Mouse (Mus musculus) liver, embryonic 15.5 days (tissue): ENCODE data around the gene Rras. TPM values are rescaled to one million over a fixed set of nuclear protein-coding genes. Genes with fewer than 3 reads are reported as not detected.

Source experiments
- ATAC-seq: fragments of 200-750 bp; cut with Nextera tagmentation; 2 replicates; pipeline ENCODE4 v1.8.0; 2017; ENCODE audit warnings: moderate number of reproducible peaks, mild to moderate bottlenecking, moderate library complexity; ENCODE audit not compliant: insufficient read depth
- H3K27ac ChIP-seq: fragments of 300-500 bp; sonication (generic); replicated peaks from 2 replicates; pipeline ENCODE4 v1.5.1; 2015; ENCODE audit warnings: mild to moderate bottlenecking, inconsistent platforms
- H3K27me3 ChIP-seq: fragments of 300-500 bp; sonication (generic); 2 replicates; pipeline ENCODE4 v1.6.1; 2015; ENCODE audit warnings: mild to moderate bottlenecking, inconsistent platforms
- H3K36me3 ChIP-seq: fragments of 300-500 bp; sonication (generic); replicated peaks from 2 replicates; pipeline ENCODE4 v1.6.1; 2015; ENCODE audit warnings: moderate library complexity, mild to moderate bottlenecking, inconsistent platforms
- H3K4me1 ChIP-seq: fragments of 300-500 bp; sonication (generic); replicated peaks from 2 replicates; pipeline ENCODE4 v1.6.1; 2015; ENCODE audit warnings: inconsistent platforms
- H3K4me2 ChIP-seq: fragments of 300-500 bp; sonication (generic); 2 replicates; pipeline ENCODE4 v1.6.1; 2015; ENCODE audit warnings: moderate library complexity, mild to moderate bottlenecking, inconsistent platforms
- H3K4me3 ChIP-seq: fragments of 300-500 bp; sonication (generic); replicated peaks from 2 replicates; pipeline ENCODE4 v1.5.1; 2015; ENCODE audit warnings: mild to moderate bottlenecking, inconsistent platforms
- H3K9ac ChIP-seq: fragments of 300-500 bp; sonication (generic); 2 replicates; pipeline ENCODE4 v1.6.1; 2015; ENCODE audit warnings: moderate library complexity, mild to moderate bottlenecking, inconsistent platforms
- H3K9me3 ChIP-seq: fragments of 300-500 bp; sonication (generic); replicated peaks from 2 replicates; pipeline ENCODE4 v1.6.1; 2016; ENCODE audit warnings: inconsistent platforms
- WGBS: fragments of 180-500 bp; shearing (Covaris S2); methylation state at CpG from one replicate; pipeline ENCODE4 v1.1.7; 2015; ENCODE audit warnings: mixed read lengths; ENCODE audit not compliant: insufficient replicate concordance; 5-methylcytosine and 5-hydroxymethylcytosine counted together
- microRNA-seq: library from miRNA; unstranded; fragments of <30 nt; microRNA quantifications from one replicate; pipeline ENCODE4, GENCODE M21; 2016
- polyA plus RNA-seq: library from polyadenylated mRNA; unstranded; fragments of >200 nt; fragmentation: Nextera tagmentation; extraction: Ambion mirVana; gene quantifications from 2 replicates; pipeline ENCODE4 v1.2.1, GENCODE M21; 2015

Gene Rras
- polyA plus RNA-seq, 1 experiment from 2014 or later: 20.8 TPM

- no peaks in the 10 kb centered on the region for H3K36me3 ChIP-seq
- no peak overlapping the region for H3K4me3 ChIP-seq
- H3K4me1 ChIP-seq: peaks cover 36% of the 10 kb centered on the region
- H3K4me2 ChIP-seq: no peak overlapping the region
- 15% methylated on average over 5 of the region's 5 CpGs for whole genome bisulfite sequencing
- no peak for ATAC-seq
- no peak overlapping the region for H3K27ac ChIP-seq
- no peaks in the 10 kb centered on the region for H3K27me3 ChIP-seq
- no peak overlapping the region for H3K9ac ChIP-seq
- H3K9me3 ChIP-seq: no peaks in the 10 kb centered on the region
Observed at GRCm38 (mm10) chr7:45068000-45068318, 50.2 kb downstream of the Rras start.

- Histone ChIP-seq H3K9me3 (no peaks in the 10 kb centered on the region), H3K27me3 (no peaks in the 10 kb centered on the region), H3K4me3 (no peak overlapping the region), H3K27ac (no peak overlapping the region), H3K9ac (no peak overlapping the region), H3K4me1 (peaks cover 30% of the 10 kb centered on the region; the same call in 1 of the 2 replicates), H3K36me3 (peaks cover 10% of the 10 kb centered on the region; the same call in 1 of the 2 replicates), H3K4me2 (no peak overlapping the region)
- WGBS: 45% methylated on average over 2 of the region's 2 CpGs
- ATAC-seq: no peak
Observed at GRCm38 (mm10) chr7:45069671-45070070, 51.9 kb downstream of the Rras start.

Small RNA genes within 50 kb of the gene (microRNA-seq; reads per million reads assigned to microRNA genes)
- gene Mir7054: not detected

Other genes with a start within 250 kb of the Rras start
- 48.8 and 51.2 TPM in 2 replicates for gene Nup62, start 201.9 kb upstream of the Rras start, polyA plus RNA-seq
- gene Il4i1, start 201.6 kb upstream of the Rras start, polyA plus RNA-seq: 0.35 and 0.46 TPM in 2 replicates
- 7.5 and 9.2 TPM in 2 replicates for gene Atf5, start 201.3 kb upstream of the Rras start, polyA plus RNA-seq
- 27.7 and 32.3 TPM in 2 replicates for gene Akt1s1, start 169.0 kb upstream of the Rras start, polyA plus RNA-seq
- gene Tbc1d17, start 168.9 kb upstream of the Rras start, polyA plus RNA-seq: 26.1 and 29.4 TPM in 2 replicates
- gene Pnkp, start 160.8 kb upstream of the Rras start, polyA plus RNA-seq: 23.8 and 28.9 TPM in 2 replicates
- 54.1 and 59.1 TPM in 2 replicates for gene Ptov1, start 148.2 kb upstream of the Rras start, polyA plus RNA-seq
- gene Med25, start 125.2 kb upstream of the Rras start, polyA plus RNA-seq: 46.8 and 56.2 TPM in 2 replicates
- gene Fuz, start 121.9 kb upstream of the Rras start, polyA plus RNA-seq: 6.7 and 6.9 TPM in 2 replicates
- 69.1 and 70.9 TPM in 2 replicates for gene Ap2a1, start 88.5 kb upstream of the Rras start, polyA plus RNA-seq
- gene Tsks, start 74.8 kb upstream of the Rras start, polyA plus RNA-seq: 0.08 TPM in 1 of 2 replicates, not detected in the other
- 1.5 and 1.6 TPM in 2 replicates for gene Cpt1c, start 43.1 kb upstream of the Rras start, polyA plus RNA-seq
- gene Prmt1, start 31.4 kb upstream of the Rras start, polyA plus RNA-seq: 111 and 114 TPM in 2 replicates
- 39.4 and 47.2 TPM in 2 replicates for gene Irf3, start 20.3 kb upstream of the Rras start, polyA plus RNA-seq
- gene Bcl2l12, start 19.2 kb upstream of the Rras start, polyA plus RNA-seq: 12.3 and 13.7 TPM in 2 replicates
- gene Scaf1, start 1.6 kb upstream of the Rras start, polyA plus RNA-seq: 10.4 and 11.9 TPM in 2 replicates
- gene Prr12, start 34.9 kb downstream of the Rras start, polyA plus RNA-seq: 2.1 and 2.3 TPM in 2 replicates
- gene Nosip, start 44.5 kb downstream of the Rras start, polyA plus RNA-seq: 25.9 and 27.4 TPM in 2 replicates
- 8.5 and 9.0 TPM in 2 replicates for gene Prrg2, start 44.7 kb downstream of the Rras start, polyA plus RNA-seq
- gene Rcn3, start 74.3 kb downstream of the Rras start, polyA plus RNA-seq: 26.3 and 26.6 TPM in 2 replicates
- gene Fcgrt, start 85.9 kb downstream of the Rras start, polyA plus RNA-seq: 43.6 and 51.2 TPM in 2 replicates
- gene Rps11, start 106.5 kb downstream of the Rras start, polyA plus RNA-seq: 673 and 768 TPM in 2 replicates
- gene Rpl13a, start 110.8 kb downstream of the Rras start, polyA plus RNA-seq: 534 and 633 TPM in 2 replicates
- 0.10 TPM in 1 of 2 replicates, not detected in the other for gene Gm45713, start 118.3 kb downstream of the Rras start, polyA plus RNA-seq
- 3.4 and 3.7 TPM in 2 replicates for gene Flt3l, start 118.5 kb downstream of the Rras start, polyA plus RNA-seq
- gene Pih1d1, start 136.3 kb downstream of the Rras start, polyA plus RNA-seq: 42.2 and 46.8 TPM in 2 replicates
- gene Aldh16a1, start 136.6 kb downstream of the Rras start, polyA plus RNA-seq: 31.4 and 32.6 TPM in 2 replicates
- not detected in 2 replicates for gene Slc17a7, start 146.0 kb downstream of the Rras start, polyA plus RNA-seq
- gene Gfy, start 161.6 kb downstream of the Rras start, polyA plus RNA-seq: not detected in 2 replicates
- not detected in 2 replicates for gene Pth2, start 163.0 kb downstream of the Rras start, polyA plus RNA-seq
- gene Ccdc155, start 186.9 kb downstream of the Rras start, polyA plus RNA-seq: 0.07 and 0.13 TPM in 2 replicates
- gene Dkkl1, start 194.2 kb downstream of the Rras start, polyA plus RNA-seq: 2.0 and 2.4 TPM in 2 replicates
- gene Tead2, start 197.8 kb downstream of the Rras start, polyA plus RNA-seq: 6.6 and 7.0 TPM in 2 replicates
- 15.1 and 16.7 TPM in 2 replicates for gene Cd37, start 221.2 kb downstream of the Rras start, polyA plus RNA-seq
- gene Slc6a16, start 223.1 kb downstream of the Rras start, polyA plus RNA-seq: not detected in 2 replicates